Mouse (Mus musculus) cerebellum, adult 11 months (tissue): ENCODE data around the gene Slc26a8.

ENCODE experiments used
- DNase-seq: peaks from one replicate; pipeline ENCODE4 v3.0.0; 2022

Slc26a8 gene

GRCm38 (mm10) chr17:28698245-28698644, 8.2 kb upstream of the Slc26a8 start:
- no peak for DNase-seq

GRCm38 (mm10) chr17:28697290-28698195, 7.5 kb upstream of the Slc26a8 start:
- DNase-seq: no peak

GRCm38 (mm10) chr17:28696641-28697040, 6.6 kb upstream of the Slc26a8 start:
- DNase-seq: no peak

GRCm38 (mm10) chr17:28694832-28695231, 4.8 kb upstream of the Slc26a8 start:
- no peak for DNase-seq

GRCm38 (mm10) chr17:28694078-28694477, 4.0 kb upstream of the Slc26a8 start:
- no peak for DNase-seq

- DNase-seq: no peak
These were observed 3.1 kb upstream of the Slc26a8 start for GRCm38 (mm10) chr17:28693086-28693485.

- peak; percentile 37 for DNase-seq
These were observed 2.3 kb upstream of the Slc26a8 start for GRCm38 (mm10) chr17:28692341-28692710.

- DNase-seq: peak; percentile 46
These were observed 1.8 kb upstream of the Slc26a8 start for GRCm38 (mm10) chr17:28691687-28692340.

- DNase-seq: peak; percentile 100
These were observed 998 bp upstream of the Slc26a8 start, which contains the start of gene Mapk14 for GRCm38 (mm10) chr17:28690776-28691686. TSS of gene Mapk14 (plus strand) at chr17:28691329.

- no peak for DNase-seq
These were observed 2.7 kb downstream of the Slc26a8 start for GRCm38 (mm10) chr17:28687354-28687753.

- no peak for DNase-seq
These were observed 5.4 kb downstream of the Slc26a8 start for GRCm38 (mm10) chr17:28684631-28685030.

- DNase-seq: no peak
These were observed 6.4 kb downstream of the Slc26a8 start for GRCm38 (mm10) chr17:28683601-28684000.

- no peak for DNase-seq
These were observed 7.5 kb downstream of the Slc26a8 start for GRCm38 (mm10) chr17:28682311-28683084.

- DNase-seq: no peak
These were observed 30.5 kb downstream of the Slc26a8 start for GRCm38 (mm10) chr17:28659564-28659963.

- no peak for DNase-seq
These were observed 32.1 kb downstream of the Slc26a8 start for GRCm38 (mm10) chr17:28657936-28658335.

- no peak for DNase-seq
These were observed 39.8 kb downstream of the Slc26a8 start for GRCm38 (mm10) chr17:28650268-28650667.

GRCm38 (mm10) chr17:28648607-28649370, 41.2 kb downstream of the Slc26a8 start:
- DNase-seq: peak; percentile 12

GRCm38 (mm10) chr17:28646221-28646620, 43.8 kb downstream of the Slc26a8 start:
- no peak for DNase-seq

GRCm38 (mm10) chr17:28644112-28644511, 45.9 kb downstream of the Slc26a8 start:
- no peak for DNase-seq

- no peak for DNase-seq
These were observed 46.3 kb downstream of the Slc26a8 start for GRCm38 (mm10) chr17:28643697-28644096.

- DNase-seq: no peak
These were observed 49.9 kb downstream of the Slc26a8 start for GRCm38 (mm10) chr17:28640113-28640512.
